Comparison of ENCODE assay signal across 9 mouse cellular contexts in genomic region chr2:33207069-33207468, GRCm38 (mm10). TPM values are rescaled to one million over a fixed set of nuclear protein-coding genes. Genes with fewer than 3 reads are reported as not detected.
A peak's percentile ranks its signal among the peaks of the same experiment; 100 is the strongest.
DNase-seq lines count a peak whose midpoint lies in the region; ATAC-seq and TF ChIP-seq lines count a peak whose summit lies in the region.
"Had no signal": no experiment of that assay in that cellular context is flagged by ENCODE, and none has a peak within 500 bp of the region (broad histone marks: within the 10 kb centered on the region; RNA-seq: fewer than 3 reads in every experiment).

No protein-coding gene starts in this region.

- H3K9ac ChIP-seq in kidney, postnatal 0 days (ENCODE audit: low read depth, low read length), result no peak overlapping the region
- H3K9ac ChIP-seq: liver, embryonic 12.5 days had no signal

- WGBS in kidney, postnatal 0 days, result 12% methylated on average over 4 of the region's 4 CpGs

- ATAC-seq in Patski, result no peak
- peak; percentile 73 for ATAC-seq in kidney, postnatal 0 days (replicated peaks; ENCODE audit: low FRiP score, low read depth)
- ATAC-seq in CD4-positive, CD25-positive, alpha-beta regulatory T cell, adult 4 months, result no peak
- ATAC-seq: liver, embryonic 12.5 days had no signal

- intact Hi-C loops in heart, postnatal 14 days (cut with DNase I), result no loop called here

- no peak overlapping the region for H3K4me3 ChIP-seq in kidney, postnatal 0 days (replicated peaks; ENCODE audit: low read depth, low read length)
- H3K4me3 ChIP-seq: liver, embryonic 12.5 days had no signal

- H3K27ac ChIP-seq in kidney, postnatal 0 days, result peak overlapping the region; percentile 72
- H3K27ac ChIP-seq: liver, embryonic 12.5 days had no signal

- CTCF ChIA-PET in Patski (lab: Charles Lee), result interaction anchor here (0.8 to 1.0 kb wide), 2 partner anchors 12 to 31 kb away, joined by 3 read pairs; no protein-coding TSS in a partner anchor

- in situ Hi-C loops in Patski (cut with MboI; ENCODE audit: low pct_unique_long_range_greater_than_20kb), result no loop called here

- DNase-seq in gastrocnemius, adult 18-20 months (ENCODE audit: low spot score), result peak; percentile 46
- DNase-seq in gastrocnemius, postnatal 10 days, result no peak
- DNase-seq in Patski (ENCODE audit: low read depth, low spot score), result peak; percentile 55
- DNase-seq in heart, postnatal 14 days, result peak; percentile 55 to 61
- DNase-seq in kidney, postnatal 0 days (ENCODE audit: low spot score), result peak; percentile 87
- no peak for DNase-seq in ovary, postnatal 10 days (ENCODE audit: low spot score)
- DNase-seq in layer of hippocampus, adult 8-10 months (ENCODE audit: low spot score in 2 of 2), result no peak

- no peaks in the 10 kb centered on the region for H3K36me3 ChIP-seq in kidney, postnatal 0 days (ENCODE audit: insufficient read depth, low read length)
- H3K36me3 ChIP-seq: liver, embryonic 12.5 days had no signal

- no peak overlapping the region for H3K4me2 ChIP-seq in kidney, postnatal 0 days (ENCODE audit: low read length)
- H3K4me2 ChIP-seq: liver, embryonic 12.5 days had no signal

- no peaks in the 10 kb centered on the region for H3K9me3 ChIP-seq in kidney, postnatal 0 days (replicated peaks; ENCODE audit: low read length)
- H3K9me3 ChIP-seq: liver, embryonic 12.5 days had no signal

- POLR2A ChIA-PET in Patski (lab: Charles Lee), result interaction anchor here (0.6 to 1.4 kb wide), 4 partner anchors 9 to 110 kb away, joined by 3 to 6 read pairs (median 4); partner anchors contain the start of gene Angptl2

- H3K27me3 ChIP-seq in Patski, result no peaks in the 10 kb centered on the region
- no peaks in the 10 kb centered on the region for H3K27me3 ChIP-seq in kidney, postnatal 0 days (ENCODE audit: insufficient read depth, low read length)
- H3K27me3 ChIP-seq: liver, embryonic 12.5 days had no signal

- no peak for TF ChIP-seq CTCF in Patski (IDR thresholded peaks at IDR 0.05)
- no peak for TF ChIP-seq CTCF in kidney, postnatal 0 days (IDR thresholded peaks at IDR 0.05; ENCODE audit: low read depth)

- H3K4me1 ChIP-seq in kidney, postnatal 0 days (replicated peaks; ENCODE audit: insufficient read depth, low read length), result peaks cover 16% of the 10 kb centered on the region

RNA-seq across cellular contexts. Expression of gene Angptl2, which starts 8.8 kb away (rescaled TPM):
- total RNA-seq in gastrocnemius, adult 18-20 months (2021), result 10 to 100 TPM; 29.6 to 48.6 TPM
- total RNA-seq in gastrocnemius, postnatal 10 days (2021), result 100 to 1,000 TPM; 258 to 272 TPM
- polyA plus RNA-seq in Patski (2021), result 16.2 TPM
- 10 to 100 TPM; 83.2 to 85.0 TPM for total RNA-seq in heart, postnatal 14 days (2021)
- polyA plus RNA-seq in kidney, postnatal 0 days (2015; fragmentation: Nextera tagmentation; extraction: Ambion mirVana), result 36.9 and 41.1 TPM in 2 replicates
- total RNA-seq in layer of hippocampus, adult 8-10 months (2022), result 1 to 10 TPM; 1.5 to 3.7 (median 2.4) TPM
- 10 to 100 TPM in 1 of 2 experiments, 1 to 10 TPM in 1; 7.6 to 16.5 TPM for polyA plus RNA-seq in CD4-positive, CD25-positive, alpha-beta regulatory T cell, adult 4 months (2017; shearing (Covaris generic))

Comparison
In these comparisons a context has a peak if more than half of its experiments do, and no peak if none do; other contexts are left out.
1. DNase-seq: peak in gastrocnemius, adult 18-20 months (single experiment), Patski (single experiment), heart, postnatal 14 days (2 of 2) and kidney, postnatal 0 days (single experiment); none in gastrocnemius, postnatal 10 days (single experiment), ovary, postnatal 10 days (single experiment) and layer of hippocampus, adult 8-10 months (0 of 2).
2. RNA of gene Angptl2, which starts 8.8 kb away (total RNA-seq): 258 to 272 TPM in gastrocnemius, postnatal 10 days, 83.2 to 85.0 TPM in heart, postnatal 14 days and 29.6 to 48.6 TPM in gastrocnemius, adult 18-20 months; 1.5 to 3.7 TPM in layer of hippocampus, adult 8-10 months; every median in the first group is over 4 times any median in the second.